Mouse (Mus musculus): Measurements from ENCODE around the gene Tmem217. TPM values are rescaled to one million over a fixed set of nuclear protein-coding genes. Genes with fewer than 3 reads are reported as not detected.
"Not testable (repeated sequence)": the region's sequence is repeated elsewhere in the genome, so short reads cannot be mapped to it uniquely, and the experiment has no call there.

The Tmem217 gene
- polyA plus RNA-seq, 1 experiment, result 0.19 TPM

GRCm38 (mm10) chr17:29502005-29502668, 50.0 kb downstream of the Tmem217 start:
- TF ChIP-seq POLR2A (IDR thresholded peaks at IDR 0.05; ENCODE audit: borderline replicate concordance, extremely low read depth, insufficient read depth, insufficient read length, poor library complexity, severe bottlenecking), result no peak
- no peak for TF ChIP-seq CTCF (IDR thresholded peaks at IDR 0.05; ENCODE audit: borderline replicate concordance, extremely low read depth, insufficient read depth, insufficient read length)
- DNase-seq (ENCODE audit: low read depth), result no peak

GRCm38 (mm10) chr17:29500802-29501469, 51.2 kb downstream of the Tmem217 start:
- DNase-seq (ENCODE audit: low read depth), result no peak
- TF ChIP-seq CTCF (IDR thresholded peaks at IDR 0.05; ENCODE audit: borderline replicate concordance, extremely low read depth, insufficient read depth, insufficient read length) (no peak), POLR2A (IDR thresholded peaks at IDR 0.05; ENCODE audit: borderline replicate concordance, extremely low read depth, insufficient read depth, insufficient read length, poor library complexity, severe bottlenecking) (no peak)

GRCm38 (mm10) chr17:29500243-29500740, 51.9 kb downstream of the Tmem217 start:
- no peak for DNase-seq (ENCODE audit: low read depth)
- TF ChIP-seq CTCF (IDR thresholded peaks at IDR 0.05; ENCODE audit: borderline replicate concordance, extremely low read depth, insufficient read depth, insufficient read length) (no peak), POLR2A (IDR thresholded peaks at IDR 0.05; ENCODE audit: borderline replicate concordance, extremely low read depth, insufficient read depth, insufficient read length, poor library complexity, severe bottlenecking) (no peak)

- DNase-seq (ENCODE audit: low read depth), result no peak
- no peak for TF ChIP-seq CTCF (IDR thresholded peaks at IDR 0.05; ENCODE audit: borderline replicate concordance, extremely low read depth, insufficient read depth, insufficient read length)
- no peak for TF ChIP-seq POLR2A (IDR thresholded peaks at IDR 0.05; ENCODE audit: borderline replicate concordance, extremely low read depth, insufficient read depth, insufficient read length, poor library complexity, severe bottlenecking)
These were observed 52.7 kb downstream of the Tmem217 start for GRCm38 (mm10) chr17:29499511-29499910.

GRCm38 (mm10) chr17:29498952-29499351, 53.2 kb downstream of the Tmem217 start:
- not testable (repeated sequence) for DNase-seq (ENCODE audit: low read depth)

GRCm38 (mm10) chr17:29498028-29498427, 54.2 kb downstream of the Tmem217 start:
- no peak for TF ChIP-seq POLR2A (IDR thresholded peaks at IDR 0.05; ENCODE audit: borderline replicate concordance, extremely low read depth, insufficient read depth, insufficient read length, poor library complexity, severe bottlenecking)
- no peak for TF ChIP-seq CTCF (IDR thresholded peaks at IDR 0.05; ENCODE audit: borderline replicate concordance, extremely low read depth, insufficient read depth, insufficient read length)
- DNase-seq (ENCODE audit: low read depth), result no peak

GRCm38 (mm10) chr17:29497481-29497880, 54.7 kb downstream of the Tmem217 start:
- not testable (repeated sequence) for DNase-seq (ENCODE audit: low read depth)

GRCm38 (mm10) chr17:29497071-29497354, 55.2 kb downstream of the Tmem217 start:
- DNase-seq (ENCODE audit: low read depth), result no peak
- no peak for TF ChIP-seq POLR2A (IDR thresholded peaks at IDR 0.05; ENCODE audit: borderline replicate concordance, extremely low read depth, insufficient read depth, insufficient read length, poor library complexity, severe bottlenecking)
- no peak for TF ChIP-seq CTCF (IDR thresholded peaks at IDR 0.05; ENCODE audit: borderline replicate concordance, extremely low read depth, insufficient read depth, insufficient read length)

- no peak for DNase-seq (ENCODE audit: low read depth)
- TF ChIP-seq CTCF (IDR thresholded peaks at IDR 0.05; ENCODE audit: borderline replicate concordance, extremely low read depth, insufficient read depth, insufficient read length), result no peak
These were observed 55.7 kb downstream of the Tmem217 start for GRCm38 (mm10) chr17:29496211-29497070.

- DNase-seq (ENCODE audit: low read depth), result no peak
- TF ChIP-seq POLR2A (IDR thresholded peaks at IDR 0.05; ENCODE audit: borderline replicate concordance, extremely low read depth, insufficient read depth, insufficient read length, poor library complexity, severe bottlenecking) (no peak), CTCF (IDR thresholded peaks at IDR 0.05; ENCODE audit: borderline replicate concordance, extremely low read depth, insufficient read depth, insufficient read length) (no peak)
These were observed 57.5 kb downstream of the Tmem217 start for GRCm38 (mm10) chr17:29494732-29495076.

- no peak for DNase-seq (ENCODE audit: low read depth)
- TF ChIP-seq CTCF (IDR thresholded peaks at IDR 0.05; ENCODE audit: borderline replicate concordance, extremely low read depth, insufficient read depth, insufficient read length) (no peak), POLR2A (IDR thresholded peaks at IDR 0.05; ENCODE audit: borderline replicate concordance, extremely low read depth, insufficient read depth, insufficient read length, poor library complexity, severe bottlenecking) (no peak)
These were observed 58.0 kb downstream of the Tmem217 start for GRCm38 (mm10) chr17:29494062-29494731.

All from brain, embryonic 14.5 days (tissue).